Mouse (Mus musculus) kidney, embryonic 14.5 days (tissue): ENCODE data around the gene Olfr907. TPM values are rescaled to one million over a fixed set of nuclear protein-coding genes. Genes with fewer than 3 reads are reported as not detected.

Experiments
- polyA plus RNA-seq: library from polyadenylated mRNA; unstranded; fragments of >200 nt; fragmentation: Nextera tagmentation; extraction: Ambion mirVana; gene quantifications from 2 replicates; pipeline ENCODE4 v1.2.1, GENCODE M21; 2014

Gene Olfr907
- polyA plus RNA-seq, 1 experiment from 2014 or later, result not detected

Other genes with a start within 250 kb of the Olfr907 start
- not detected in 2 replicates for gene Olfr143, start 243.0 kb upstream of the Olfr907 start, polyA plus RNA-seq
- gene Olfr895, start 227.9 kb upstream of the Olfr907 start, polyA plus RNA-seq, result not detected in 2 replicates
- gene Olfr896-ps1, start 204.7 kb upstream of the Olfr907 start, polyA plus RNA-seq, result not detected in 2 replicates
- gene Olfr25, start 166.7 kb upstream of the Olfr907 start, polyA plus RNA-seq, result not detected in 2 replicates
- not detected in 2 replicates for gene Olfr898, start 147.4 kb upstream of the Olfr907 start, polyA plus RNA-seq
- gene Olfr250, start 128.9 kb upstream of the Olfr907 start, polyA plus RNA-seq, result not detected in 2 replicates
- gene Olfr251, start 118.7 kb upstream of the Olfr907 start, polyA plus RNA-seq, result not detected in 2 replicates
- gene Olfr147, start 94.1 kb upstream of the Olfr907 start, polyA plus RNA-seq, result not detected in 2 replicates
- not detected in 2 replicates for gene Olfr901, start 66.3 kb upstream of the Olfr907 start, polyA plus RNA-seq
- gene Olfr902, start 48.1 kb upstream of the Olfr907 start, polyA plus RNA-seq, result not detected in 2 replicates
- gene Olfr904, start 32.7 kb upstream of the Olfr907 start, polyA plus RNA-seq, result not detected in 2 replicates
- gene Olfr905, start 24.7 kb upstream of the Olfr907 start, polyA plus RNA-seq, result not detected in 2 replicates
- not detected in 2 replicates for gene Olfr906, start 8.7 kb upstream of the Olfr907 start, polyA plus RNA-seq
- gene Olfr911-ps1, start 25.8 kb downstream of the Olfr907 start, polyA plus RNA-seq, result not detected in 2 replicates
- not detected in 2 replicates for gene Olfr910, start 42.0 kb downstream of the Olfr907 start, polyA plus RNA-seq
- not detected in 2 replicates for gene Olfr912, start 84.4 kb downstream of the Olfr907 start, polyA plus RNA-seq
- gene Olfr913, start 97.0 kb downstream of the Olfr907 start, polyA plus RNA-seq, result not detected in 2 replicates
- not detected in 2 replicates for gene Olfr914, start 109.3 kb downstream of the Olfr907 start, polyA plus RNA-seq
- gene Olfr916, start 164.1 kb downstream of the Olfr907 start, polyA plus RNA-seq, result not detected in 2 replicates
- gene Olfr917, start 170.0 kb downstream of the Olfr907 start, polyA plus RNA-seq, result not detected in 2 replicates
- gene Olfr918, start 178.8 kb downstream of the Olfr907 start, polyA plus RNA-seq, result not detected in 2 replicates
- gene Olfr919, start 207.9 kb downstream of the Olfr907 start, polyA plus RNA-seq, result not detected in 2 replicates
- gene Vwa5a, start 222.5 kb downstream of the Olfr907 start, polyA plus RNA-seq, result 11.5 and 19.9 TPM in 2 replicates